Mouse (Mus musculus) urinary bladder, adult 18-20 months (tissue): ENCODE measurements around the gene Zfp839.

Source experiments
- DNase-seq, 2 experiments: peaks; one replicate each; pipeline ENCODE4 v3.0.0; 2022; ENCODE audit warnings: low spot score in 2 of 2, mixed read lengths in 2 of 2

The Zfp839 gene

GRCm38 (mm10) chr12:110875351-110875750 lies 25.3 kb downstream of the Zfp839 start:
- no peak for DNase-seq

- DNase-seq = no peak
Observed at GRCm38 (mm10) chr12:110882291-110882690, 32.2 kb downstream of the Zfp839 start.

GRCm38 (mm10) chr12:110885251-110885650 lies 35.2 kb downstream of the Zfp839 start:
- no peak for DNase-seq

GRCm38 (mm10) chr12:110888106-110888505 lies 38.1 kb downstream of the Zfp839 start:
- DNase-seq = no peak

- no peak for DNase-seq
Observed at GRCm38 (mm10) chr12:110888606-110889005, 38.6 kb downstream of the Zfp839 start.

- DNase-seq = peak; percentile 86 to 95
Observed at GRCm38 (mm10) chr12:110889036-110890020, 39.3 kb downstream of the Zfp839 start, which contains the start of the genes Cinp and Tecpr2. Gene Cinp (minus strand): TSS chr12:110889145. Gene Tecpr2 (plus strand): TSS chr12:110889264.

GRCm38 (mm10) chr12:110891887-110892286 lies 41.8 kb downstream of the Zfp839 start:
- no peak for DNase-seq

- DNase-seq = no peak
Observed at GRCm38 (mm10) chr12:110902106-110902505, 52.1 kb downstream of the Zfp839 start.

GRCm38 (mm10) chr12:110903536-110903935 lies 53.5 kb downstream of the Zfp839 start:
- DNase-seq = no peak

GRCm38 (mm10) chr12:110907845-110908244 lies 57.8 kb downstream of the Zfp839 start:
- no peak for DNase-seq

- DNase-seq = no peak
Observed at GRCm38 (mm10) chr12:110909962-110910361, 59.9 kb downstream of the Zfp839 start.

GRCm38 (mm10) chr12:110915761-110916160 lies 65.7 kb downstream of the Zfp839 start:
- no peak for DNase-seq
